Mouse (Mus musculus): Measurements from ENCODE around the gene Fam53b. TPM values are rescaled to one million over a fixed set of nuclear protein-coding genes. Genes with fewer than 3 reads are reported as not detected.
A peak's percentile ranks its signal among the peaks of the same experiment; 100 is the strongest.

The Fam53b gene
- total RNA-seq, 1 experiment from 2014 or later, result 19.0 TPM

- ATAC-seq (ENCODE audit: extremely low read depth, insufficient number of reproducible peaks, low FRiP score, poor library complexity, severe bottlenecking), result peak; percentile 30
Observed at GRCm38 (mm10) chr7:132699639-132700038, 114.0 kb downstream of the Fam53b start.

GRCm38 (mm10) chr7:132699165-132699564 is 114.5 kb downstream of the Fam53b start:
- no peak for ATAC-seq (ENCODE audit: extremely low read depth, insufficient number of reproducible peaks, low FRiP score, poor library complexity, severe bottlenecking)

GRCm38 (mm10) chr7:132698737-132699136 is 114.9 kb downstream of the Fam53b start:
- no peak for ATAC-seq (ENCODE audit: extremely low read depth, insufficient number of reproducible peaks, low FRiP score, poor library complexity, severe bottlenecking)

- no peak for ATAC-seq (ENCODE audit: extremely low read depth, insufficient number of reproducible peaks, low FRiP score, poor library complexity, severe bottlenecking)
Observed at GRCm38 (mm10) chr7:132697258-132697796, 116.4 kb downstream of the Fam53b start.

- ATAC-seq (ENCODE audit: extremely low read depth, insufficient number of reproducible peaks, low FRiP score, poor library complexity, severe bottlenecking), result no peak
Observed at GRCm38 (mm10) chr7:132693561-132693960, 120.1 kb downstream of the Fam53b start.

- no peak for ATAC-seq (ENCODE audit: extremely low read depth, insufficient number of reproducible peaks, low FRiP score, poor library complexity, severe bottlenecking)
Observed at GRCm38 (mm10) chr7:132692719-132693118, 121.0 kb downstream of the Fam53b start.

- no peak for ATAC-seq (ENCODE audit: extremely low read depth, insufficient number of reproducible peaks, low FRiP score, poor library complexity, severe bottlenecking)
Observed at GRCm38 (mm10) chr7:132690716-132691472, 122.8 kb downstream of the Fam53b start.

- no peak for ATAC-seq (ENCODE audit: extremely low read depth, insufficient number of reproducible peaks, low FRiP score, poor library complexity, severe bottlenecking)
Observed at GRCm38 (mm10) chr7:132689722-132690121, 124.0 kb downstream of the Fam53b start.

GRCm38 (mm10) chr7:132688721-132689120 is 125.0 kb downstream of the Fam53b start:
- ATAC-seq (ENCODE audit: extremely low read depth, insufficient number of reproducible peaks, low FRiP score, poor library complexity, severe bottlenecking), result no peak

GRCm38 (mm10) chr7:132687897-132688296 is 125.8 kb downstream of the Fam53b start:
- no peak for ATAC-seq (ENCODE audit: extremely low read depth, insufficient number of reproducible peaks, low FRiP score, poor library complexity, severe bottlenecking)

GRCm38 (mm10) chr7:132686515-132686914 is 127.2 kb downstream of the Fam53b start:
- ATAC-seq (ENCODE audit: extremely low read depth, insufficient number of reproducible peaks, low FRiP score, poor library complexity, severe bottlenecking), result peak; percentile 79

- no peak for ATAC-seq (ENCODE audit: extremely low read depth, insufficient number of reproducible peaks, low FRiP score, poor library complexity, severe bottlenecking)
Observed at GRCm38 (mm10) chr7:132683923-132684322, 129.8 kb downstream of the Fam53b start.

GRCm38 (mm10) chr7:132682901-132683300 is 130.8 kb downstream of the Fam53b start:
- ATAC-seq (ENCODE audit: extremely low read depth, insufficient number of reproducible peaks, low FRiP score, poor library complexity, severe bottlenecking), result no peak

GRCm38 (mm10) chr7:132682336-132682735 is 131.3 kb downstream of the Fam53b start:
- ATAC-seq (ENCODE audit: extremely low read depth, insufficient number of reproducible peaks, low FRiP score, poor library complexity, severe bottlenecking), result no peak

- ATAC-seq (ENCODE audit: extremely low read depth, insufficient number of reproducible peaks, low FRiP score, poor library complexity, severe bottlenecking), result no peak
Observed at GRCm38 (mm10) chr7:132681831-132682230, 131.9 kb downstream of the Fam53b start.

GRCm38 (mm10) chr7:132681296-132681695 is 132.4 kb downstream of the Fam53b start:
- no peak for ATAC-seq (ENCODE audit: extremely low read depth, insufficient number of reproducible peaks, low FRiP score, poor library complexity, severe bottlenecking)

- ATAC-seq (ENCODE audit: extremely low read depth, insufficient number of reproducible peaks, low FRiP score, poor library complexity, severe bottlenecking), result no peak
Observed at GRCm38 (mm10) chr7:132679549-132679948, 134.1 kb downstream of the Fam53b start.

GRCm38 (mm10) chr7:132679117-132679516 is 134.6 kb downstream of the Fam53b start:
- ATAC-seq (ENCODE audit: extremely low read depth, insufficient number of reproducible peaks, low FRiP score, poor library complexity, severe bottlenecking), result no peak

- ATAC-seq (ENCODE audit: extremely low read depth, insufficient number of reproducible peaks, low FRiP score, poor library complexity, severe bottlenecking), result no peak
Observed at GRCm38 (mm10) chr7:132675922-132676321, 137.8 kb downstream of the Fam53b start.

- ATAC-seq (ENCODE audit: extremely low read depth, insufficient number of reproducible peaks, low FRiP score, poor library complexity, severe bottlenecking), result no peak
Observed at GRCm38 (mm10) chr7:132673931-132674755, 139.5 kb downstream of the Fam53b start.

Measured in neutrophil, adult 5-6 weeks (primary cell).